Mouse (Mus musculus): Measurements from ENCODE around the gene Xrcc5.

Gene Xrcc5

GRCm38 (mm10) chr1:72358216-72358615 lies 51.0 kb downstream of the Xrcc5 start:
- ChIA-PET POLR2A (interaction anchor here in 2 of 4 experiments (1.0 to 1.2 kb wide), 2 partner anchors 10 to 74 kb away, joined by 3 read pairs; partner anchors contain the start of genes Pecr (in 1 of the 2) and Tmem169 (in 1 of the 2)), CTCF (no interaction called here)

- POLR2A ChIA-PET = interaction anchor here in 2 of 4 experiments (0.7 to 1.5 kb wide), 3 partner anchors 13 to 154 kb away, joined by 3 read pairs; no protein-coding TSS in a partner anchor
Observed at GRCm38 (mm10) chr1:72359462-72359861, 52.2 kb downstream of the Xrcc5 start.

GRCm38 (mm10) chr1:72360809-72361208 lies 53.6 kb downstream of the Xrcc5 start:
- POLR2A ChIA-PET = interaction anchor here in 1 of 4 experiments (1.4 to 1.7 kb wide), 2 partner anchors 11 kb away, joined by 3 to 5 read pairs; no protein-coding TSS in a partner anchor

More at GRCm38 (mm10) chr1:72359462-72359861, 52.2 kb downstream of the Xrcc5 start:
- CTCF ChIA-PET = no interaction called here

GRCm38 (mm10) chr1:72364661-72365060 lies 57.4 kb downstream of the Xrcc5 start:
- POLR2A ChIA-PET = interaction anchor here in 3 of 4 experiments (0.5 to 2.3 kb wide), 9 partner anchors 9 to 429 kb away, joined by 3 to 9 read pairs (median 3); partner anchors contain the start of gene Rpl37a (in 1 of the 3)
- CTCF ChIA-PET = interaction anchor here in 1 of 4 experiments (2.5 kb wide), 1 partner anchor 10 kb away, joined by 6 read pairs; no protein-coding TSS in a partner anchor

More at GRCm38 (mm10) chr1:72360809-72361208, 53.6 kb downstream of the Xrcc5 start:
- CTCF ChIA-PET = no interaction called here

- POLR2A ChIA-PET = interaction anchor here in 2 of 4 experiments (0.6 to 1.7 kb wide), 9 partner anchors 12 to 340 kb away, joined by 3 to 11 read pairs (median 3); partner anchors contain the start of genes Pecr (in 1 of the 2) and Tmem169 (in 1 of the 2)
- CTCF ChIA-PET = no interaction called here
Observed at GRCm38 (mm10) chr1:72372512-72372911, 65.3 kb downstream of the Xrcc5 start.

- CTCF ChIA-PET = interaction anchor here in 1 of 4 experiments (0.7 kb wide), 2 partner anchors 116 to 1510 kb away, joined by 4 to 9 read pairs; no protein-coding TSS in a partner anchor
- POLR2A ChIA-PET = interaction anchor here in 1 of 4 experiments (0.5 to 1.7 kb wide), 10 partner anchors 8 to 339 kb away, joined by 3 to 4 read pairs (median 3); partner anchors contain the start of genes Pecr and Tmem169
Observed at GRCm38 (mm10) chr1:72372913-72373312, 65.7 kb downstream of the Xrcc5 start.

GRCm38 (mm10) chr1:72373648-72374047 lies 66.4 kb downstream of the Xrcc5 start:
- CTCF ChIA-PET = interaction anchor here in 1 of 4 experiments (0.7 kb wide), 2 partner anchors 116 to 1511 kb away, joined by 4 to 9 read pairs; no protein-coding TSS in a partner anchor
- POLR2A ChIA-PET = interaction anchor here in 1 of 4 experiments (0.5 to 1.7 kb wide), 6 partner anchors 9 to 90 kb away, joined by 3 to 4 read pairs (median 3); partner anchors contain the start of genes Pecr and Tmem169

GRCm38 (mm10) chr1:72374049-72374448 lies 66.8 kb downstream of the Xrcc5 start:
- CTCF ChIA-PET = no interaction called here
- POLR2A ChIA-PET = interaction anchor here in 1 of 4 experiments (0.5 to 1.7 kb wide), 8 partner anchors 9 to 147 kb away, joined by 3 to 5 read pairs (median 3); partner anchors contain the start of genes Pecr and Tmem169

- CTCF ChIA-PET = interaction anchor here in 2 of 4 experiments (0.6 to 0.7 kb wide), 2 partner anchors 71 to 1340 kb away, joined by 4 to 5 read pairs; no protein-coding TSS in a partner anchor
- POLR2A ChIA-PET = interaction anchor here in 3 of 4 experiments (0.6 to 1.9 kb wide), 7 partner anchors 12 to 134 kb away, joined by 3 to 14 read pairs (median 3); no protein-coding TSS in a partner anchor
Observed at GRCm38 (mm10) chr1:72378151-72378550, 70.9 kb downstream of the Xrcc5 start.

GRCm38 (mm10) chr1:72379752-72380353 lies 72.6 kb downstream of the Xrcc5 start:
- POLR2A ChIA-PET = interaction anchor here in 3 of 4 experiments (0.5 to 1.5 kb wide), 4 partner anchors 59 to 498 kb away, joined by 3 read pairs; no protein-coding TSS in a partner anchor
- CTCF ChIA-PET = no interaction called here

- POLR2A ChIA-PET = interaction anchor here in 2 of 4 experiments (0.9 to 1.5 kb wide), 3 partner anchors 59 to 154 kb away, joined by 3 read pairs; no protein-coding TSS in a partner anchor
- CTCF ChIA-PET = interaction anchor here in 1 of 4 experiments (0.6 kb wide), 1 partner anchor 433 kb away, joined by 4 read pairs; no protein-coding TSS in a partner anchor
Observed at GRCm38 (mm10) chr1:72380544-72380943, 73.3 kb downstream of the Xrcc5 start.

GRCm38 (mm10) chr1:72383056-72383455 lies 75.8 kb downstream of the Xrcc5 start:
- CTCF ChIA-PET = interaction anchor here in 1 of 4 experiments (1.0 kb wide), 1 partner anchor 11 kb away, joined by 3 read pairs; no protein-coding TSS in a partner anchor
- POLR2A ChIA-PET = interaction anchor here in 3 of 4 experiments (0.6 to 1.1 kb wide), 4 partner anchors 10 to 1742 kb away, joined by 3 to 5 read pairs (median 3); no protein-coding TSS in a partner anchor

- ChIA-PET POLR2A (interaction anchor here (0.6 to 1.6 kb wide), 6 partner anchors 10 to 1742 kb away, joined by 3 to 5 read pairs (median 3); partner anchors contain the start of gene Xrcc5 (in 1 of the 4)), CTCF (interaction anchor here in 1 of 4 experiments (1.0 kb wide), 1 partner anchor 11 kb away, joined by 3 read pairs; no protein-coding TSS in a partner anchor)
Observed at GRCm38 (mm10) chr1:72383651-72384050, 76.4 kb downstream of the Xrcc5 start.

- ChIA-PET CTCF (interaction anchor here in 2 of 4 experiments (0.6 to 1.0 kb wide), 3 partner anchors 77 to 128 kb away, joined by 3 read pairs; no protein-coding TSS in a partner anchor), POLR2A (interaction anchor here in 1 of 4 experiments (1.2 to 1.6 kb wide), 2 partner anchors 38 to 43 kb away, joined by 3 read pairs; no protein-coding TSS in a partner anchor)
Observed at GRCm38 (mm10) chr1:72390420-72390819, 83.2 kb downstream of the Xrcc5 start.

- POLR2A ChIA-PET = interaction anchor here in 1 of 4 experiments (0.5 kb wide), 1 partner anchor 23 kb away, joined by 3 read pairs; no protein-coding TSS in a partner anchor
- CTCF ChIA-PET = no interaction called here
Observed at GRCm38 (mm10) chr1:72399720-72400401, 92.6 kb downstream of the Xrcc5 start.

GRCm38 (mm10) chr1:72400616-72401015 lies 93.4 kb downstream of the Xrcc5 start:
- POLR2A ChIA-PET = interaction anchor here in 1 of 4 experiments (0.7 kb wide), 1 partner anchor 87 kb away, joined by 3 read pairs; no protein-coding TSS in a partner anchor

GRCm38 (mm10) chr1:72401331-72402069 lies 94.3 kb downstream of the Xrcc5 start:
- ChIA-PET POLR2A (no interaction called here), CTCF (no interaction called here)

More at GRCm38 (mm10) chr1:72400616-72401015, 93.4 kb downstream of the Xrcc5 start:
- CTCF ChIA-PET = no interaction called here
